Mouse (Mus musculus) adrenal gland, adult 8-10 months (tissue): ENCODE results near the gene 2410002F23Rik. TPM values are rescaled to one million over a fixed set of nuclear protein-coding genes. Genes with fewer than 3 reads are reported as not detected.
"Not testable (repeated sequence)": the region's sequence is repeated elsewhere in the genome, so short reads cannot be mapped to it uniquely, and the experiment has no call there.

Experiments
- DNase-seq: peaks from one replicate; pipeline ENCODE4 v3.0.0; 2022
- total RNA-seq, 4 experiments: library from RNA; stranded (reverse); gene quantifications; 2 replicates each; pipeline ENCODE4 v1.2.4; 2022

Gene 2410002F23Rik
- total RNA-seq, 4 experiments from 2014 or later = 71.9 to 151 (median 133) TPM

- DNase-seq = peak; percentile 82
Observed at GRCm38 (mm10) chr7:44262791-44263643, 16.5 kb downstream of the 2410002F23Rik start.

- DNase-seq = no peak
Observed at GRCm38 (mm10) chr7:44268117-44268516, 21.6 kb downstream of the 2410002F23Rik start.

- DNase-seq = no peak
Observed at GRCm38 (mm10) chr7:44269397-44269796, 22.9 kb downstream of the 2410002F23Rik start.

GRCm38 (mm10) chr7:44271309-44271708, 24.8 kb downstream of the 2410002F23Rik start:
- no peak for DNase-seq

GRCm38 (mm10) chr7:44272546-44272945, 26.0 kb downstream of the 2410002F23Rik start:
- DNase-seq = no peak

GRCm38 (mm10) chr7:44273446-44273845, 26.9 kb downstream of the 2410002F23Rik start:
- no peak for DNase-seq

- no peak for DNase-seq
Observed at GRCm38 (mm10) chr7:44274096-44274495, 27.6 kb downstream of the 2410002F23Rik start.

GRCm38 (mm10) chr7:44275546-44275945, 29.0 kb downstream of the 2410002F23Rik start:
- no peak for DNase-seq

GRCm38 (mm10) chr7:44276461-44277249, 30.1 kb downstream of the 2410002F23Rik start:
- DNase-seq = no peak

- DNase-seq = no peak
Observed at GRCm38 (mm10) chr7:44277250-44277622, 30.7 kb downstream of the 2410002F23Rik start.

- DNase-seq = no peak
Observed at GRCm38 (mm10) chr7:44280959-44281358, 34.4 kb downstream of the 2410002F23Rik start.

- no peak for DNase-seq
Observed at GRCm38 (mm10) chr7:44281586-44281985, 35.1 kb downstream of the 2410002F23Rik start.

- no peak for DNase-seq
Observed at GRCm38 (mm10) chr7:44287760-44288159, 41.2 kb downstream of the 2410002F23Rik start.

- DNase-seq = no peak
Observed at GRCm38 (mm10) chr7:44290986-44291385, 44.5 kb downstream of the 2410002F23Rik start.

- no peak for DNase-seq
Observed at GRCm38 (mm10) chr7:44291418-44291817, 44.9 kb downstream of the 2410002F23Rik start.

GRCm38 (mm10) chr7:44297501-44297900, 51.0 kb downstream of the 2410002F23Rik start:
- not testable (repeated sequence) for DNase-seq

Other genes with a start within 250 kb of the 2410002F23Rik start
- not detected for gene Klk1b26, start 234.6 kb upstream of the 2410002F23Rik start, total RNA-seq
- gene Klk1b27, start 194.4 kb upstream of the 2410002F23Rik start, total RNA-seq = not detected
- gene Klk1b21, start 144.4 kb upstream of the 2410002F23Rik start, total RNA-seq = 1 to 10 TPM in 1 of 4 experiments, not detected in 3; 1.1 TPM
- gene Klk1b22, start 134.0 kb upstream of the 2410002F23Rik start, total RNA-seq = not detected
- not detected for gene Klk1b16, start 110.0 kb upstream of the 2410002F23Rik start, total RNA-seq
- under 1 TPM in 2 of 4 experiments, not detected in 2; 0.29 to 0.91 TPM for gene Klk1b24, start 58.5 kb upstream of the 2410002F23Rik start, total RNA-seq
- not detected for gene Klk1b3, start 48.5 kb upstream of the 2410002F23Rik start, total RNA-seq
- not detected for gene Klk1b4, start 39.3 kb upstream of the 2410002F23Rik start, total RNA-seq
- not detected for gene Klk1b5, start 30.8 kb upstream of the 2410002F23Rik start, total RNA-seq
- gene Klk1, start 21.4 kb upstream of the 2410002F23Rik start, total RNA-seq = 1 to 10 TPM in 1 of 4 experiments, under 1 TPM in 2, not detected in 1; 0.78 to 1.2 (median 0.89) TPM
- gene Gm36864, start 10.5 kb upstream of the 2410002F23Rik start, total RNA-seq = not detected
- 1 to 10 TPM in 1 of 4 experiments, under 1 TPM in 3; 0.68 to 1.2 (median 0.96) TPM for gene 1700028J19Rik, start within 50 bp of the 2410002F23Rik start, total RNA-seq
- not detected for gene Acp4, start 10.7 kb downstream of the 2410002F23Rik start, total RNA-seq
- not detected for gene Gm15517, start 14.7 kb downstream of the 2410002F23Rik start, total RNA-seq
- 1 to 10 TPM; 4.1 to 6.0 (median 5.1) TPM for gene Clec11a, start 60.2 kb downstream of the 2410002F23Rik start, total RNA-seq
- 10 to 100 TPM in 3 of 4 experiments, 1 to 10 TPM in 1; 9.3 to 17.6 (median 14.3) TPM for gene Shank1, start 63.5 kb downstream of the 2410002F23Rik start, total RNA-seq
- 10 to 100 TPM in 1 of 4 experiments, 1 to 10 TPM in 3; 4.9 to 11.1 (median 7.6) TPM for gene Syt3, start 137.4 kb downstream of the 2410002F23Rik start, total RNA-seq
- 1 to 10 TPM in 3 of 4 experiments, under 1 TPM in 1; 0.73 to 2.2 (median 1.4) TPM for gene 1700008O03Rik, start 139.1 kb downstream of the 2410002F23Rik start, total RNA-seq
- 10 to 100 TPM in 2 of 4 experiments, 1 to 10 TPM in 2; 6.4 to 15.4 (median 9.8) TPM for gene Lrrc4b, start 182.3 kb downstream of the 2410002F23Rik start, total RNA-seq
- gene Aspdh, start 218.7 kb downstream of the 2410002F23Rik start, total RNA-seq = 1 to 10 TPM in 3 of 4 experiments, under 1 TPM in 1; 0.73 to 2.0 (median 1.4) TPM
- 10 to 100 TPM; 43.7 to 56.5 (median 46.9) TPM for gene Josd2, start 221.3 kb downstream of the 2410002F23Rik start, total RNA-seq
- 100 to 1,000 TPM in 3 of 4 experiments, 10 to 100 TPM in 1; 99.0 to 119 (median 110) TPM for gene Emc10, start 249.8 kb downstream of the 2410002F23Rik start, total RNA-seq
- 10 to 100 TPM in 3 of 4 experiments, 1 to 10 TPM in 1; 10.0 to 15.5 (median 13.0) TPM for gene Fam71e1, start 249.9 kb downstream of the 2410002F23Rik start, total RNA-seq